Mouse (Mus musculus): ENCODE results near the gene Xntrpc.

DNA sequence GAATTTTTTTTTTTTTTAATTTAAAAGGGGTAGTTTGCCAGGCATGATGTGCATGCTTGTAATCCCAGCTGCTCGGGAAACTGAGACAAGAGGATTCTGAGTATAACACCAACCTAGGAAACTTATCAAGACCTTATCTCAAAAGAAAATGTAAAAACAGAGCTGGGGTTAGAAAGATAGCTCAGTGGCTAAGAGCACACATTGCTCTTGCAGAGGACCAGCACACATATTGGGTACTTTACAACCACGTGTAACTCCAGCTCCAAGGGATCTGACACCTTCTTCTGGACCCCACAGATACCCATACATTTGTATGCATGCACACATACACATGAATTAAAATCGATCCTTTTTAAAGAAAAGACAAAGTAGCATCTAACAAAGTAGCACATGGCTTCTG lies 4.2 kb upstream of the Xntrpc start:
- TF ChIP-seq ZNF384 (IDR thresholded peaks at IDR 0.05; ENCODE audit: low read depth, low read length): no peak
- no peak for TF ChIP-seq HCFC1 (IDR thresholded peaks at IDR 0.05; ENCODE audit: borderline replicate concordance, insufficient read depth, low read length)
- no peak for TF ChIP-seq MAFK (IDR thresholded peaks at IDR 0.05; ENCODE audit: insufficient read depth, low read depth, low read length)
- no peak for TF ChIP-seq CHD2 (IDR thresholded peaks at IDR 0.05; ENCODE audit: low read depth, low read length)

Data from ES-E14 (cell line).